Mouse (Mus musculus) Muller cell, postnatal 12 days (primary cell): ENCODE data around the gene Kctd6.
"Not testable (repeated sequence)": the region's sequence is repeated elsewhere in the genome, so short reads cannot be mapped to it uniquely, and the experiment has no call there.

ENCODE experiments used
- DNase-seq: peaks from one replicate; pipeline ENCODE4 v3.0.0-alpha.2; 2015; ENCODE audit errors: inconsistent ontology term

Gene Kctd6

DNA sequence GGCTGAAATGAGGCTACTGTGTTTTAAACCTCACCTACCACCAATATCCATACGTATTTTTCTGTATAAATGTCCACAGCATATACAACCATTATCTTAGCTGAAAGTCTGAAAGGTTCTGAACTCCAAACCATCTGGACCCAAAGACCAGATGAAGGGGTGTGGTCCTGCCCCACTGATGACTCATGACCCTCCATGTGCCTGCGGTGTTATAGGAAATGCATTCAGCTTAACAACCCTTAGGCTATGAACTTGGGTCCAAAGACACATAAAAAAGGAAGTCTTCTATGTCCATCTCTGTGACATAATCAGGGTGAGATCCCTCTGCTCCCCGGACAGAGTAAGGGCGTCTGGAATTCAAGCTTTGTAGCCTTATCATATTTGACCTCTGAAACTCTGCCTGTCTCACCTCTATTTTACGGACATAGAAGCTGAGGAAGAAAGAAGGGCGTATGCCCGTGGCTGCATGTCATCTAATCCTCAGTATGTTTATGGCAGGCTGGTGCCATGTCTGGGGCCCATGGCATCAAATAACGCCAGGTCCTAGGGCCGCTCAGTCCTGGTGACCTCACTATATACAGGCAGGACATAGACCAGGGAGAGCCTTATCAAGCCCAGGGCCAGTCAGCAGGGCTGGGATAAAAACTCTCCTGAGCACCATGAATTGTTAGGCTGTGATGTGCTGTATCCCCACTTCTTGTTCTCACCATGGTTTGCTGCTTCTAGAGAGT, 36.4 kb downstream of the Kctd6 start:
- no peak for DNase-seq

DNA sequence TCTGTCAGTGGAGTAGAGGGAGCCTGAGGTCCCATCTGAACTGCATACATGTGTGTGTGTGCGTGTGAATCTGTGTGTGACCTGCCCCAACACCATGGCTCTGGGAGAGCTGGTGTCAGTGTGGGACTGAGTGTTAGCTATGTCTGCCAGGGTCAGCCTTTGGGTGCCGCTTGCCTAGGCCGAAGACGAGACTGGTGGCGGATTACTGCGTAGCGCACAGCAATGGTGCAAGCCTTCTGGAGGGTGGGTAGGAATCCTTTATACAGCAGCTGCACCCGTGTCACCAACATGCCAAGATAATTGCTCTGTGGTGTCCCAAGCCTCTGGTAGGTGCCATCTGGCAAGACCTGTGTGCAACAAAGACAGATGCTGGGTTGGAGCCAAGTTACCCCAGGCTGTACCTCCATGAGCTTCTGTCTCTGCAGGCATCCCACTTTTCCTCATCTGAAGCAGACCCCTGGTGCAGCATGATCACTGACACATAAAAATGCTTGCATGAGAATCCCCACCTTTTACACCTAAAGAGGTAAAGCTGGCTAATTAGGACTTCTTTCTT, 37.5 kb downstream of the Kctd6 start:
- no peak for DNase-seq

GRCm38 (mm10) chr14:8255076-8255729, 41.3 kb downstream of the Kctd6 start:
- no peak for DNase-seq

GRCm38 (mm10) chr14:8256072-8256471, 42.1 kb downstream of the Kctd6 start:
- no peak for DNase-seq

- no peak for DNase-seq
These were observed 42.9 kb downstream of the Kctd6 start for GRCm38 (mm10) chr14:8256881-8257280.

DNA sequence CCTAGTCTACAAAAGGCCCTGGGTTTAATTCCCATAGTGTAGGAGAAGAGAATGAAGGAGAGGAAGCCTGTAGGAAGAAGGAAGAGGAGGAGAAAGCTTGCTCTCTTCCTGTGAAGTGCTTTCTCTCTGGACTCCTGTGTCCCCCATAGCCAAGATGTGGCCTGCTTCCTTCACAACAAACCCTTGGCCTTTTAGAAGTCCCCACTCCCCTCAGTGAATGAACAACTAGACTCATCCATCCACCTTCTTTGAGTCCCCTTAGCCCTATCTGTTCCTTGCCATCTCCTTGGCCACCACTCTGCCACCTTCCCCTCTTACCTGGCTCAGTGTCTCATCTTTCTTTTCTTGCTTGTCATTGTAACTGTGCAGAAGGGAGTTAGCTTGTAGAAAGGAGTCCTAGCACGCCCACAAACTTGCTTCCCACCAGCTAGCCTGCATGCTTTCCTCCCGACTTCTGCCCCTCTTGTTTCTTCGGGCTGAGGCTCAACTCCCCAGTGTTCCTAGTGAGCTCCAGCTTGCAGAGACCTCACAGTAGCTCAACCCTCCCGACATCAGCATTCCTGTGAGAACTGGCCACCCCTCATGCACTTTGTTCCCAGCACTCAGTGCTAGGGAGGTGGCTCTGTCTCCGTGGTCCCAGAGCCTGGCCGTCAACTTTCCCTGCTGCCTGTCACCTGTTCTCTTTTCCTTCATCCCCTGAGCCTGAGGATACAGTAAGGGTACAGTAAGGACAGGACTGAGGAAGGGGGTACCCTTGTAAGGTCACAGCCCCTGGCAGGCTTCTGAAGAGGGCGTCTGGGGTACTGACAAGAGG, 43.8 kb downstream of the Kctd6 start:
- peak; percentile 57 for DNase-seq

DNA sequence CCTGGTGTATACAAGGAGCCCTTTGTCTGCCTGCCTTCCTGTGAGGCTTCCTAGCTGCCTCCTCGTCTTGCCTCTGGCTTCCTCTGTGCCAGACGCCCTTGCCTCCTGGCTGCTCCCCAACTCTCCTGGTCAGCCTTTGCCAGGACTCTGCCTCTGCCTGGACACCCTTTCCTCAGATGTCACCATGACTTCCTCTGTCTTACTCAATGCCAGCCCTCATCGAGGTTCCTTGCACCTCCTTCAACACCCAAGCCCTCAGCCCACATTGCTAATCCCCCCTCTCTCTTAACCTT, 44.3 kb downstream of the Kctd6 start:
- DNase-seq: no peak

DNA sequence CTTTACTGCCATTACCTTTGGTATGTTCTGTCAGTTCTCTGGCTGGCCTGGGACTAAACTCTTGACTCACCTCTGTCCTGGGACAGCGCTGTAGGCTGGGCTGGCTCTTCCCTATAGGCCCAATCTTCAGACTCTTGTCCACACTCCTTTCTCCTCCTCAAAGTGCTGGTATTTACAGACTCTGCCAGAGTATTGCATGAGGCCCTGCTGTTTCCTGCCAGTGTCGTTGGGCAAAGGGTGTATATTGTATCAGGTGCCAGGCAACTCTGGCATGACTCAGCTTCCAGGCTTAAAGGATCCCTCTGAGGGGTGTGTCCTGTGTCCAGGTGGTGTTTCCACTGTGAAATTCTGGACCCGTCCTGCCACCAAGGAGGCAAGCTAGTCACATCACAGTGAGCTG, 44.8 kb downstream of the Kctd6 start:
- peak; percentile 22 for DNase-seq

GRCm38 (mm10) chr14:8259166-8259565, 45.2 kb downstream of the Kctd6 start, which contains the start of gene Acox2:
Gene Acox2, minus strand, starts transcription at chr14:8259353.
- no peak for DNase-seq

DNA sequence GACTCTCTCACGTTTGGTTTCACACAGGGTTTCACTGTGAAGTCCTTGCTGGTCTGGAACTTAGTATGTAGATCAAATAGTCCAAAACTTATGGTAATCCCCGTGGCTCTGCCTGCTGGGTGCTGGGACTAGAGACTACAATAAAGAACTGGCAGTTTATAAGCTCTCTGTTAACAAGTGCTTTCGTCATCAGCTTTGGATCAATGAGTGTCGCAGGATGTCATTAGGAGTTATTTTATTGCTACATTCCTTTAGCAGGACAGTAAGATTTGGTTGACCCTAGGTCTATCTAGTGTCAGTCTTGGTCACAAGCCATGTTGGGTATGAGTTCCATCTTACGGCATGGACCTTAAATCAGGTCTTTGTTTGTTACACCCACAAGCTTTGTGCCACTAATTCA, 46.3 kb downstream of the Kctd6 start:
- no peak for DNase-seq

DNA sequence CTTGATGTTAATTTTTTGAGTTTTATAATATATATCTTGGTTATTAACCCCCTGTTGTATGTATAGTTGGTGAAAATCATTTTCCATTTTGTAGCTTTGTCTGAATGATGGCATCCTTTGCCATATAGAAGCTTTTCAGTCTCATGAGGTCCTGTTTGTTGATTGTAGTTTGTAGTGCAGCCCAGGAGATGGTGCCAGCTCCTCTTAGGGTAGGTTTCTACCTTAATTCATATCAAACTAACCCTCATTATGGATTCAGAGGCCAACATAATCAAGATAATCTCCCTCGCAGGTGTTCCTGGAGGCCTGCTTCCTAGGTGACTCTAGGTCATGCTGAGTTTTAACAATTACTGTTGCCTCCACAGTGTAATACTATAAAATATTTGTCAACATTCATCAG, 48.3 kb downstream of the Kctd6 start:
- DNase-seq: no peak

DNA sequence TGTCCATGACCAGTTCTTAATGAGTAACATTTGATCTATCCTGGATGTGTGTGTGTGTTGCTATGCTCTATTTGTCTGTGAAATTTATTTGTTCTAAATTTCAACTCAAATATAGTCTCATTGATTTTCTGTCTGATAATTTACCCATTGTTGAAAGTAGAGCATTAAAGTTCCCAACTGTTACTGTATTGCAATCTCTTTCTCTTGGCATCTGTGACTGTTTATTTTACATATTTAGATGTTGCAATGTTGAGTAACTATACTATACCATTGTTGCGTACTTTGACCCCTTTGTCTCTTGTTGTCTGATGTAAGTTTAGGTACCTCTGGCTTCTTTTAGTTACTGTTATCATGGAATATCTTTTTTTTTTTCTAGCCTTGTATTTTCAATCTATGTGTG, 50.4 kb downstream of the Kctd6 start:
- DNase-seq: no peak

- DNase-seq: not testable (repeated sequence)
These were observed 57.3 kb downstream of the Kctd6 start for GRCm38 (mm10) chr14:8271281-8271680.
